Mouse (Mus musculus) spleen, adult 2 months (tissue): Measurements from ENCODE around the gene Sumo2.

Source experiments
- CTCF ChIP-seq: fragments of 200-500 bp; IDR thresholded peaks from 2 replicates; pipeline ENCODE4 v1.5.1; 2011; ENCODE audit warnings: mild to moderate bottlenecking, inconsistent platforms; ENCODE audit not compliant: insufficient read depth, insufficient read length, insufficient replicate concordance; ENCODE audit errors: extremely low read depth
- POLR2A ChIP-seq: fragments of 200-500 bp; IDR thresholded peaks from 2 replicates; pipeline ENCODE4 v1.6.1; 2011; ENCODE audit warnings: low read depth, low read length, inconsistent platforms

DNA sequence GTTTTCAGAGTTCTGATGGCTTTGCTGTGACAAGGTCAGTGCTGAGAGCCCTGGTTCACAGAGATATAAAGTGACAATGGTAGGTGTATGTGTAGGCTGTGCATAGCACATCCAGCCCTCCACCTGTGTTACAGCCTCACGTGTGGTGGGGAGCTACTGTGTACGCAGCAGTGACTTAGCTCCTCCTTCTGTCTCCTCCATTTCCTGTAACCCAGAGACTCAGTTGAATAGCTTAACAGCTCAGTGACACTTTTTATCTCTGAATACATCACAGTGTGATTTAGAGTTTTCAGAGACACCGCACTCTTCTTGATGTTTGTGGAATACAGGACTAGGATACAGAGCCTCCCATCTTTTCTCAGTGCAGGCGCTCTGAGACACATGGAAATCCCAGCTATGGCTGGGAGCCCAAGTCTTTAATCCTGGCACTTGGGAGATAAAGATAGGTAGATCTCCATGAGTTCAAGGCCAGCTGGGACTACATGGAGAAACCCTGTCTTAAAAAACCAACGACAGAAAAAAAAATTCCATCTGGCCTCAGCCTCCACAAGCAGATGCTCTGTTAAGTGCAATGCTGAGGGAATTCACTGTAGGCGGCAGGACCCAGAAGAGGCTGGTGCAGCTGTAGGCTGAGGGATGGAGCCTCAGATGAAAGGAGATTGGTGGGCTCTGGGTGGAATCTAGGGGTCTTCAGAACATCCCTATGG, 54.4 kb downstream of the Sumo2 start:
- TF ChIP-seq CTCF = no peak
- no peak for TF ChIP-seq POLR2A
